In the genomic region with DNA sequence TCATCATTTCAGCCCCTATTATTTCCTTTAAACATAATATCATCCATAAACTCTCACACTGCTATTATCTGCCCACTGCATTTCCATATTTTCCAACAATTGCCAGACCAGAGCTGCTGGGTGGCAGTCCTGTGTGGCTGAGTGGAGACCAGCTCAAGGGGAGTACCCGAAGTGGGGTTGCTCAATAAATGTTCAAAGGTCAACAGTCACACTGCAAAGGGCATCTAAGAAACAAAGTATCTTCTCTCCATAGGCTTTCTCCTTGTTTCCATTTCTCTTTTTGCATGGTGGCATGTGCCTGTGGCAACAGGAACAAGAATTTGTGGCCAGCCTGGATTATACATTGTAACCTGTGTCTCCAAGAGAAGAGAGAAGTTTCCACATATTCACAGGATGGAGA, we compare ENCODE assay signal across 16 mouse cellular contexts. TPM values are rescaled to one million over a fixed set of nuclear protein-coding genes. Genes with fewer than 3 reads are reported as not detected.
DNase-seq lines count a peak whose midpoint lies in the region; ATAC-seq and TF ChIP-seq lines count a peak whose summit lies in the region.
"Had no signal": no experiment of that assay in that cellular context is flagged by ENCODE, and none has a peak within 500 bp of the region (broad histone marks: within the 10 kb centered on the region; RNA-seq: fewer than 3 reads in every experiment).

No protein-coding gene starts in this region.

- H3K36me3 ChIP-seq in hindbrain, embryonic 15.5 days: no peaks in the 10 kb centered on the region
- H3K36me3 ChIP-seq in hindbrain, embryonic 16.5 days (ENCODE audit: control insufficient read depth, insufficient read depth, low read length): no peaks in the 10 kb centered on the region
- H3K36me3 ChIP-seq in liver, embryonic 14.5 days (replicated peaks; ENCODE audit: control insufficient read depth, insufficient read depth, low read depth): no peaks in the 10 kb centered on the region
- H3K36me3 ChIP-seq: forebrain, embryonic 15.5 days; limb, embryonic 12.5 days; midbrain, embryonic 15.5 days; stomach, embryonic 15.5 days had no signal

- no peak for TF ChIP-seq CTCF in liver, embryonic 14.5 days (IDR thresholded peaks at IDR 0.05; ENCODE audit: low read depth)

- peaks cover 11% of the 10 kb centered on the region for H3K4me1 ChIP-seq in hindbrain, embryonic 15.5 days (replicated peaks)
- H3K4me1 ChIP-seq in hindbrain, embryonic 16.5 days (ENCODE audit: control insufficient read depth, insufficient read depth, low read depth, low read length): peaks cover 10% of the 10 kb centered on the region
- H3K4me1 ChIP-seq in liver, embryonic 14.5 days (replicated peaks; ENCODE audit: control insufficient read depth in 2 of 2, insufficient read depth in 2 of 2, low read length in 1 of 2): peaks cover 27 to 36% of the 10 kb centered on the region in 2 experiments

- 0 out of 2 replicates have a peak overlapping the region, but pooled peaks have one; percentile 89 for H3K4me2 ChIP-seq in hindbrain, embryonic 15.5 days
- H3K4me2 ChIP-seq in hindbrain, embryonic 16.5 days (ENCODE audit: low read length): no peak overlapping the region
- H3K4me2 ChIP-seq in liver, embryonic 14.5 days (ENCODE audit: low read depth): peak overlapping the region; percentile 18; the same call in 1 of the 2 replicates

- no peaks in the 10 kb centered on the region for H3K9me3 ChIP-seq in hindbrain, embryonic 15.5 days
- H3K9me3 ChIP-seq in hindbrain, embryonic 16.5 days (ENCODE audit: control insufficient read depth, low read length): no peaks in the 10 kb centered on the region
- no peaks in the 10 kb centered on the region for H3K9me3 ChIP-seq in liver, embryonic 14.5 days (ENCODE audit: control insufficient read depth, low read length)
- H3K9me3 ChIP-seq: forebrain, embryonic 15.5 days; heart, embryonic 10.5 days; limb, embryonic 12.5 days; midbrain, embryonic 15.5 days; stomach, embryonic 15.5 days had no signal

- no peak overlapping the region for H3K9ac ChIP-seq in hindbrain, embryonic 15.5 days
- H3K9ac ChIP-seq in hindbrain, embryonic 16.5 days (ENCODE audit: low read depth, low read length): no peak overlapping the region
- H3K9ac ChIP-seq in liver, embryonic 14.5 days (replicated peaks): no peak overlapping the region
- H3K9ac ChIP-seq: forebrain, embryonic 15.5 days; limb, embryonic 12.5 days; midbrain, embryonic 15.5 days; stomach, embryonic 15.5 days had no signal

- no peak for TF ChIP-seq EP300 in liver, embryonic 14.5 days (IDR thresholded peaks at IDR 0.05; ENCODE audit: low read depth)

- ATAC-seq in hindbrain, embryonic 15.5 days (ENCODE audit: low FRiP score, low read depth): no peak
- ATAC-seq in hindbrain, embryonic 16.5 days: no peak
- ATAC-seq in liver, embryonic 14.5 days (ENCODE audit: insufficient read depth): no peak
- ATAC-seq: forebrain, embryonic 15.5 days; midbrain, embryonic 15.5 days had no signal

- 86% methylated on average over 1 of the region's 1 CpGs for WGBS in hindbrain, embryonic 15.5 days
- 83% methylated on average over 1 of the region's 1 CpGs for WGBS in hindbrain, embryonic 16.5 days
- 63% methylated on average over 1 of the region's 1 CpGs for WGBS in liver, embryonic 14.5 days (ENCODE audit: insufficient replicate concordance)

- no peak overlapping the region for H3K27ac ChIP-seq in hindbrain, embryonic 15.5 days (replicated peaks)
- H3K27ac ChIP-seq in hindbrain, embryonic 16.5 days (ENCODE audit: low read depth, low read length): no peak overlapping the region
- H3K27ac ChIP-seq in liver, embryonic 14.5 days: no peak overlapping the region
- H3K27ac ChIP-seq: forebrain, embryonic 15.5 days; heart, embryonic 10.5 days; limb, embryonic 12.5 days; midbrain, embryonic 15.5 days; stomach, embryonic 15.5 days had no signal

- DNase-seq in testis, postnatal 14 days (ENCODE audit: low spot score): peak; percentile 39
- DNase-seq in testis, postnatal 10 days (ENCODE audit: low spot score): no peak
- DNase-seq in liver, embryonic 14.5 days (ENCODE audit: low read depth in 3 of 3, low spot score in 3 of 3): no peak
- no peak for DNase-seq in T-cell, adult 2 months (ENCODE audit: low spot score)
- no peak for DNase-seq in lung, adult 18-20 months
- DNase-seq: adrenal gland, adult 2 months; heart, postnatal 36 days; kidney, adult 8-10 months; right cerebral cortex, postnatal 25 days had no signal

- no peak overlapping the region for H3K4me3 ChIP-seq in hindbrain, embryonic 15.5 days
- H3K4me3 ChIP-seq in hindbrain, embryonic 16.5 days (ENCODE audit: low read length): no peak overlapping the region
- no peak overlapping the region for H3K4me3 ChIP-seq in liver, embryonic 14.5 days (ENCODE audit: insufficient read depth in 1 of 2, low read depth in 2 of 2, low read length in 2 of 2)
- H3K4me3 ChIP-seq: limb, embryonic 12.5 days had no signal

- 0 out of 2 replicates have a peak, but pooled peaks cover 3% of the 10 kb centered on the region for H3K27me3 ChIP-seq in hindbrain, embryonic 15.5 days
- no peaks in the 10 kb centered on the region for H3K27me3 ChIP-seq in hindbrain, embryonic 16.5 days (replicated peaks; ENCODE audit: control insufficient read depth, insufficient read depth, low read length)
- H3K27me3 ChIP-seq in liver, embryonic 14.5 days (ENCODE audit: control insufficient read depth, insufficient read depth, low read length): no peaks in the 10 kb centered on the region
- H3K27me3 ChIP-seq: forebrain, embryonic 15.5 days; midbrain, embryonic 15.5 days; stomach, embryonic 15.5 days had no signal

RNA-seq across cellular contexts. Expression of a gene that starts 2.2 kb away (rescaled TPM):
- 10.5 and 11.2 TPM in 2 replicates for polyA plus RNA-seq in hindbrain, embryonic 15.5 days (2015; fragmentation: Nextera tagmentation; extraction: Ambion mirVana)
- polyA plus RNA-seq in hindbrain, embryonic 16.5 days (2015; fragmentation: Nextera tagmentation; extraction: Ambion mirVana): 9.9 and 12.3 TPM in 2 replicates
- polyA plus RNA-seq in liver, embryonic 14.5 days (2012; rRNA removed): 2.2 and 3.1 TPM in 2 replicates
- 2.5 and 2.9 TPM in 2 replicates for polyA plus RNA-seq in liver, embryonic 14.5 days (2014; fragmentation: Nextera tagmentation; extraction: Ambion mirVana)

RNA-seq across cellular contexts. Expression of a gene that starts 58.5 kb away (rescaled TPM):
- 15.9 and 16.2 TPM in 2 replicates for polyA plus RNA-seq in hindbrain, embryonic 15.5 days (2015; fragmentation: Nextera tagmentation; extraction: Ambion mirVana)
- 11.3 and 11.4 TPM in 2 replicates for polyA plus RNA-seq in hindbrain, embryonic 16.5 days (2015; fragmentation: Nextera tagmentation; extraction: Ambion mirVana)
- polyA plus RNA-seq in liver, embryonic 14.5 days (2012; rRNA removed): 7.1 and 8.0 TPM in 2 replicates
- polyA plus RNA-seq in liver, embryonic 14.5 days (2014; fragmentation: Nextera tagmentation; extraction: Ambion mirVana): 9.6 and 10.0 TPM in 2 replicates
